Mouse (Mus musculus) kidney, postnatal 14 days (tissue): ENCODE data around the gene Glt8d1.

Experiments used
- DNase-seq: peaks from one replicate; pipeline ENCODE4 v3.0.0; 2022; ENCODE audit warnings: mixed read lengths

Gene Glt8d1

DNA sequence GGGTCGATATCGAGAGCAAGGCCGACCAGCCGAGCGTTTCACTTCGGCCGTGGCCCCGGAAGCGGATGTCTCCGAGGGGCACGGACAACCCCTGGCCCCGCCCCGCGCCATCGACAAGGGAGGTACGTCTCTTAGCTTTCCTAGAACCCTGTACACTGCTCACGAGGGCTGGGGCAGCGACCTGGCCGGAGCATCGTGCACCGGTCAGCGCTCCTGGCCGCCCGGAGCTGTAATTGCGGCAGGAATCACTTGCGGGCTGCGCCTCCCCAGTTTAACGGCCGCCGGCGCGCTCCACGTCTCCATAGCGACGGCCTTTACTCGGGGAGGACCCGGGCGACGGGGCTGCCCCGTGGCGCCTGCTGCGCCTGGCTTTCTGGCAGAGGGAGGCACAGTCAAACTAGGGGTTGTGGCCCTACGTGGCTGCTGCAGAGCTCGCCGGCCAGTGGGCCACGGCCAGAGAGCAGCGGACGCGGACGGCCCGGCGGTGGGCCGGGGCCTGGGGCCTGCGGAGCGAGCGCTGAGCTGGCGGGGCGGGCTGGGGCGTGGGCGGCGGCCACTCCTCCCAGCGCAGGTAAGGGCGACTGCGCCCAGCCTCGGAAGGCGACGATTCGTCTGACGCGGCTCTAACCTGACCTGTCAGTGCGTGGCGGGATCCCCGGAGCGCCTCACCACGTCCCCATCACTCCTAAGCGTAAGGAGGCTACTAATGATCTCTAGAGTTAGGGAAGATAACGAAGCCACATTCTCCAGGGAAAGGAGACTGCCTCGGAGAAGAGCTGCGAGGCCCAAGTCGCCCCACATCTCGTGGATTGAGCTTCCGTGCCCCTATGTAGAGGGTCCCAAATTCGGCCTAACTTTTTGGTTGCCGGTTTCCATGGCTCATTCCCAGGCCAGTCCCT, at the start of gene Glt8d1, which contains the start of gene Spcs1:
Gene Glt8d1, plus strand, starts transcription at position 94 of the 899 bp plus-strand sequence.
Gene Spcs1, minus strand, starts transcription at position 366 of the 899 bp plus-strand sequence.
- DNase-seq: peak; percentile 91

DNA sequence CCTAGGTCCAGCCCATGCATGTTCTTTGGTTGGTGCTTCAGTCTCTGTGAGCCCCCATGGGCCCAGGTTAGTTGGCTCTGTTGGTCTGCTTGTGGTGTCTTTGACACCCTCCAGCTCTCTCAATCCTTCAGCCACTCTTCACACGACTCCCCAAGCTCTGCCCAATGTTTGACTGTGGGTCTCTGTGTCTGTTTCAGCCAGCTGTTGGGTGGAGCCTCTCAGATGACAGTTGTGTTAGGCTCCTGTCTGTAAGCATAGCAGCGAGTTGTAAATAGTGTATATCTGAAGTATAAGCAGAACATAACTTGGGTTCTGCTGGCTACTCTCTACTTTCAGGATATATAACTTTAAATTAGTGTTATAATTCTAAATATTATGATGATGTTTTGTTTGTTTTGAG, 42.7 kb upstream of the Glt8d1 start:
- DNase-seq: no peak

DNA sequence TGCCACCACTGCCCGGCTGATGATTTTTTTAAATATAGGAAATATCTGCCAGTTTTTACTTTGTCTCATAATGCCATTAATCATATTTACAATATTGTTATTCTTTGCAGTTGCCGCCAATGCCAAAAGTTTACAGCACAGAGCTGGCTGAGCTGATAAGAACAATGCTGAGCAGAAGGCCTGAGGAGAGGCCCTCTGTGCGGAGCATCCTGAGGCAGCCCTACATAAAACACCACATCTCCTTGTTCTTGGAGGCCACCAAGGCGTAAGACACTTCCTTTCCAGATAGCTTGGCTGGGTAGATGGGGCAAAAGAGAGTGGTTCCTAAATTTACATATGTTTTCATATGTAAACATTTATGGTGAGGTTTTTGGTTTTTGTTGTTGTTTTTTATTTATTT, 42.2 kb upstream of the Glt8d1 start:
- DNase-seq: no peak

DNA sequence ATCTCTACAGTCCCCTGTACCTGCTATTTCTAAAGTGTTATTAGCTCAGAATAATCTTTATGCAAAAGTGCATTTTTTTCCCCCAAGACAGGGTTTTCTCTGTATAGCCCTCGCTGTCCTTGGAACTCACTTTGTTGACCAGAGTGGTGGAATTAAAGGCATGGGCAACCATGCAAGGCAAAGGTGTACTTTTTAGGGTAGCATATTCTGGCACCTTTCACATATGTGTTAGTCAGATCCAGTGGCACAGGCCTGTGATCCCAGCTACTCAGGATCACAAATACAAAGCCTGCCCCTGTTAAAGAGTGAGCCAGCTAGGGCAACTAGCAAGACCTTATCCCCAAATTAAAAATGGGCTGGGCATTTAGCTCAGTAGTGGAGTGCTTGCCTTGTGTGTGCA, 40.8 kb upstream of the Glt8d1 start:
- peak; percentile 46 for DNase-seq

DNA sequence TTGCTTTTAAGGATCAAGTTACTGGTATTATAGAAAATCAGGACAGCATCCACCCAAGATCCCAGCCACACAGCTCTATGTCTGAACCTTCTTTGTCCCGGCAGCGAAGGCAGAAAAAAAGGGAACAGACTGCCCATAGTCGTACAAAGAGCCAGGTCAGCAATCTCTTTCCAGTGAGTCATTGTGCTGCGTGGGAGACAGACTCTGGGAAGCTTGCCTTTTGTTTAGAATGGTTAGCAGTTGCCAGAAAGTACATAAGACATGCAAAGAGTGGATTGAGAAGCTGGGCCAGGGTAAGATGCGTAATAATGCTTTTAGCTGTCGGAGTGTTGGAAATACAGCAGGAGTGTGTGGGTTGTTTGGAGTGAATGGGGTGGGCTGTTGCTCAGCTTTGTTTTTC, 27.0 kb upstream of the Glt8d1 start:
- DNase-seq: peak; percentile 38

DNA sequence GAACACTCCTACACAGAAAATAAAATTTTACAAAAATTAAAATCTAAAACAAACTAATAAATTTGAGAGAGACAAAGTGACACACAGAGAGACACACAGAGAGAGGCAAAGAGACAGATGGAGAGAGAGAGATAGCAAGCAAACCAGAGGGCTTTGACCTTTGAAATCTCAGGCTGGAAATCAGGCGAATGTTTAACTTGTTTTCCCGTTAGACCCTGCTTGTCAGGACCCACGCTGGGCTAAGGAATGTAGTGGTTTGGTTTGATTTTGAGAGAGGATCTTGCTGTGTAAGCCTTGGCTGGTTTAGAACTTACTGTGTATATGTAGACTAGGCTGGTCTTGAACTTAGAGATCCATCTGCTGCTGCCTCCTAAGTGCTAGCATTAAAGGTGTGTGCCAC, 25.0 kb upstream of the Glt8d1 start:
- peak; percentile 61 for DNase-seq

DNA sequence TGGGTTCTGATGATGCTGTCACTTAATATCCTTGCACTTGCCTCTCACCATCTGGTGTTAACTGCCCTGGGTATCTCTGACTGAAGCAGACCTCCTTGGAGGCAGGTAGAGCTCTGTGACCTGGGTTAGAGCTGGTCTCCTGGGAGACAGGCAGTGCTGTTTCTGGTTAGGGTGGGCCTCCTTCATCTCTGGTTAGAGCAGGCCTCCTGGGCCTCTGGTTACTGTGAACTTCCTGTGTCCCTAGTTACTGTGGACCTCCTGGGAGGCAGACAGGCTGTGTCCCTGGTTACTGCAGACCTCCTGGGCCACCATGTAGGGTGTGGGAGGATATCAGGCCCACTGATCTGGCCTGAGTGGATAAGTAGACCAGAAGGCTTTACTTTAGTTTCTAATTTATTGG, 4.8 kb upstream of the Glt8d1 start:
- no peak for DNase-seq

DNA sequence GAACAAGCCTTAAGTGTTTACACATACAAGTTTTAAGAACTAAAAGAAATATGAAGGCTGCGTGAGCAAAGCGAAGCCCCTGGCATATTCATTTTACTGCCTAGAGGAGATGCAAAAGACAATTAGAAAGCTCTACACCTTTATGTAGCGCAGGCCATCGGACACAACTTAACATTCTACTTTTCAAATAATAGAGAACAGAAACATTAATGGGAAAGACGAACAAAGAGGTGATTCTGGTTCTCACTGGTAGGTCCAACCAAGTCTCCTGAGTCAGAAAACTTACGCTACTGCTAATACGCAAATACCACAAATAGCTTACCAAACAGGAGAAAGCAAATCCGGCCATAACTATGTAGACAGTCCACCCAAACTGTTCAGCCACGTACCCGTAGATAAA, 844 bp upstream of the Glt8d1 start:
- no peak for DNase-seq

DNA sequence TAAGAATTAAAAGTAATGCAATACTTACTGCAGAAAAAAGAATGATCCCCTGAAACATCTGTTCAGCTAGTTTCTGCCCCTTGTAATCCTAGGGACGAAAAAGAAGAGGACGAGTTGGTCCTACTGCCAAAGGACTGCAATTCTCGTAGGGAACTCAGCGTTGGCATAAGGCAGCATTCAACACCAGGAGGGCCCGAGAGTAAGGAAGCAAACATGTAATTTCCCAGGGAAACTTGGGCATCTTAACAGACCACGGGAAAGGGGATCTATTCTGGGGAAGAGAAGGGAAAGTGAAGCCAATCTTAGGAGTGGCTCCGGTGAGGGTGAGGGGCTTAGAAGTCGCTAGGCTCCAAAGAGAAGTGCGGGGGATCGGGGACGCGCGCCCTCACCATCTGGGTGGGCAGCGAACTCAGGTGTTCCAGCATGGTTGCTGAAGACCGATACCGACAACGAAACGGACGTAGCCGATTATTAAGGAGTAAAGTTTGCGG, 339 bp upstream of the Glt8d1 start:
- no peak for DNase-seq

DNA sequence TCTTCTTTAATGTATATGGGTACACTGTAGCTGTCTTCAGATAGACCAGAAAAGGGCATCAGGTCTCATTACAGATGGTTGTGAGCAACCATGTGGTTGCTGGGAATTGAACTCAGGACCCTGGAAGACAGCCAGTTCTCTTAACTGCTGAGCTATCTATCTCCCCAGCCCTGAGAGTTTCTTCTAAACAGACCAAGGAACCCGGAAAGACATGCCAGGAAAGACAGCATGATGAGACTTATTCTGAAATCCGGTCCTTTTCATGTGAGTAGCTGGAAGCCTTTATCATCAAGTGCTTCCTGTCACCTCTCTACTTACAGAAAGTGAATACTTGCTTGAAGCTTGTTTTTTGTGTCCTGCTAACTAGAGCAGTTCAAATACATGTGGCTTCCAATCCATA, 3.3 kb downstream of the Glt8d1 start:
- DNase-seq: no peak

DNA sequence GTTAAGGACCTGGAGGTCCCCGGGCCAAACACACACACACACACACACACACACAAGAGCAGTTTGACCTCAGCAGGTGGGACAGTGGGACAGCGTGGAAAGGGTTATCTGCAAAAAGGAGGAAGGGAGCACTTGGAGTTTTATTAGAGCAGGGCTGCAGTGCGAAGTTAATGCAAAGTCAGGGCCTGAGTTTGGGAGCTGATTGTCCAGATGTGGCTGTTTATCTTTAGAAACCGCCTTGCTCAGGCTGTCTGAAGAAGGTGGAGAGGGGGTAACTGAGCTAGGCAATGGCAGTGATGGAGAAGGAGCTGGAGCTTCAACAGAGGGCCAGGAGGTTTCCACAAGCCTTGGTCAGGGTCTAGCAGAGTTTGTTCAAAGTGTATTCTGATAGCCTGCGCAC, 5.6 kb downstream of the Glt8d1 start:
- DNase-seq: no peak

DNA sequence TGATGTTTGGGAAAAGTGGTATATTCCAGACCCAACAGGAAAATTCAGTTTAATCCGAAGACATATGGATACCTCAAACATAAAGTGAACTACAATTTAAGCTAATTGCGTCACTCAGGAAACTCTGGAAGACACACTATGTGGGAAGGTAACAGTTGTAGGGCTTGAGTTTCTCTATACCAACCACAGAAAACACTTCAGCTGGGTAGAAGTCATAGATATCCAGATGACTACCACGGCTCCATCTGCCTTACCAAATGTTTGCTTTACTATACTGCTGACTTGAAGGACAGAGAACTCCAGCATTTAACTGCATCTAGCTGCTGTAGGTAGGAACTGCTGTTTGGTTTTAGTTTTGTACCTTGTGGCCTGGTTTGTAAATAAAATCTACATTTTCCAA, 10.4 kb downstream of the Glt8d1 start:
- no peak for DNase-seq

DNA sequence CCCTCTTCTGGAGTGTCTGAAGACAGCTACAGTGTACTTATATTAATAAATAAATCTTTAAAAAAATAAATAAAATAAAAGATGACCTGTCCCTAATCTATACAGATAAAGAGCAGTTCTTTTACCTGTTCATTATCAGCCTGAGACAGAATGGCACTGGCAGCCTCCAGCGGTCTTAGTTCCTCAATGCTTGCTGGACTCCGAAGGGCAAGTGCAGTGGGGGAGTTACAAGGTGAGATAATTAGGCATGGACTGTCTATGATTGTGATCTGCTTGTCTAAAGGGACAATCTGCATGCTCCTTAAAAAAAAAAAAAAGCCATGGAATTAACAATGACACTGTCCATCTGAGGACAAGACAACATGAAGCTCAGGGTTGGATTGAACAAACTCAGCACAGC, 12.7 kb downstream of the Glt8d1 start:
- no peak for DNase-seq

DNA sequence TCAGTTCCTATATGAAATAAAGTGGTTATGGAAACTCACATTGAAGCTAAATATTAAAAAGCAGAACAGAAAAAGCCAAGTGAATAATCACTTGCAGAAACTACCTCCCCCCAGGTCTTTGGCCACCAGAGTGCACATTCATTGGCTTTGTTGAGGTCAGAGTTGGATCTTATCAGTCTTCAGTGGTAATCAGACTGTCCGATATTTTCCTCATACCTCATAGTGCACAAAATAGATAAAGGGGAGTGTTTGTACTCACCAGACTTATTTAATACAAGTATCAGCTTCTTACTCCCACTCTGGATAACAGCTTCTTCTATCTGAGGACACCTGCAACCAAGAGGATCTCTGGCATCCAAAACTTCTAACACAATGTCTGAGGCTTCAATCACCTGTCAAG, 14.9 kb downstream of the Glt8d1 start:
- no peak for DNase-seq

DNA sequence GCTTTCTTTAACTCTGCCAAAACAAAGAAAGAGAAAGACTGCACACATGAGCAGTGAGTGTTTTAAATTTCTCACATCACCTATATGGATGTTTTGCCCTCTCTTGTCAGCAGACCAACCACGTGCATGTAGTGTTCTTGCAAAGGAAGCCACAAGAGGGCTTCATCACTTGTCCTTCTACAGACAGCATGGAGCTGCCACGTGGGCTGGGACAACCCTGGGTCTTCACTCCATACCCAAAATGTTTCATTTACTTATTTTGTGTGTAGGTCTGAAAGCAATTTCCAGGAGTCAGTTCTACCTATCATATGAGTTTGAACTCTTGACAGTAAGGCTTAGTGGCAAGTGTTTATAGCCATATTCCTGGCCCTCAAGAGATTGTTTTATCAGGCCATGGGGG, 16.7 kb downstream of the Glt8d1 start:
- DNase-seq: no peak

DNA sequence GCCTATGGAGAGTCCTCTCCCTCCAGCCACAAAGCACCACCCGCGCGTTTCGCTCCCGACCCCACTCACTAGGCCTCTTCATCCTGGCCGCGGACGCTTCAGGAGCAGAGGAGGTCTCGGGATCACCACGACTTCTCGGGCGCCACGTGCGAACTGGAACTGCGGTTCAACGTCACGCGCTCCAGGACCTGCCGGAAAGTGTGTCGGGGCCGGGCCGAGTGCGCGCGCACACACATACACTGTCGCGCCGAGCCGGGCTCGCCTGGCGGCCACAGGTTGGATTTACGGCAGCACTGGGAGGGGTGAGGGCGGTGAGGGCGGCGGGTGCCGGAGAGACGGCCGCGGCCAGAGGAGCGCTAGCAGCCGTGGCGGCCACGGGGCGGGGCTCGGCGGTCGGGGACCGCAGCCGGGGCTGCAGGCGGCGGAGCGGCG, 17.7 kb downstream of the Glt8d1 start, which contains the start of the genes Pbrm1 and Gnl3:
Gene Pbrm1, plus strand, starts transcription at position 279 of the 432 bp plus-strand sequence.
Gene Gnl3, minus strand, starts transcription at position 293 of the 432 bp plus-strand sequence.
- DNase-seq: peak; percentile 99

DNA sequence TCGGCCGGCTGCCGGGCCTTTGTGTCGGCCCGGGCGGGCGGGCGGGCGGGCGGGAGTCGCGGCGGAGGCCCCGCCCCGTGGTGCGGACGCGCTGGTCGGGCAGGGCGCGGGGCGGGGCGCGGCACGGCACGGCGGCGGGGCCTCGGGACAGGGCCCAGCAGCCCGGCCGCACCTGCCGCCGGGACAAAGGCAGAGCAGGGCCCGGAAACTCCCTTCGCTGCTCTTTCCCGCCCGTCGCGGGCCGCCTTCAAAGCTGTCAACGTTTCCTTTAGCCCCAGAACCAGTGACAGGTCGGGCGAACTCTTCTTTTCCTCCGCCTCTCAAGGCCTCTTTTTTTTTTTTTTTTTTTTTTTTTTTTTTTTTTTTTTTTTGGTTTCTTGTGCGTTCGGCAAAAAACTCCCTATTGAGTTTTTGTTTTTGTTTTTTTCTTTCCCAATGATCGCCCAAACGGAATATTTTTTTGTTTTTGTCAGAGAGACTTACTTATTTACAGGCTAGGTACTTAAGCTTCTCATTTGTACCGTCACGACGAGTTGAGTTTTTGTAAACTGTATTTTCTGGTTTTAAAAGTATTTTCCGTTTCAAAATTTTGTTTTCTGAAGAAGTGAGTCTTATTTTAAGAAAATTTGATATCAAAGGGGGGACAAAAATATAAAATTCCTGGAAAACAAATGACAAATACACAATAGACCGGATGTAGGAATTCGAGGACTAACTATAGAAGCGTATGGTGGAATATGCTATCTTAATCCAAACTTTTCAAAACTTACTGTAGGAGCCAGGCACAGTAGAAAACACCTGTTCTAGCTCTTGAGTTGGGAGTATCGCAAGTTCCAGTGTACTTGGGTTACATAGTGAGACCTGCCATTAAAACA, 18.4 kb downstream of the Glt8d1 start:
- peak; percentile 90 for DNase-seq

DNA sequence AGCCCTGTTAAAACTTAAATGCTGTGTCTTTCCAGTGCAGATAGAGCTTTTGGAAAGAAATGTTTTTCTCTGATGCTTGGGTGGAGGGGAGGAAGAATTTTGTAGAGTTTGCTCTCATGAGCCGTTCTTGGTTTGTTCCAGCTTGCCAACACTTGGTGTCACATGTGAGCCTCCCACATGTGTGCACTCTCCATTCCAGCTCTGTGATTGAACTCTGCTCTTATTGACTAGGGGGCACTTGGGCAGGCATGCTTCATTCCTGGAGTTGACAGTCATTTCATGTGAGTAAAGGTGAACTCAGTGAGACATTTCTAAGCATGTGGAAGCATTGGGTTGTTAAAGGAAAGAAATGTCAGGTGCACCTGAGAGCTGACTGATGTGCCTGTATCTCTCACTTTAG, 21.4 kb downstream of the Glt8d1 start:
- DNase-seq: peak; percentile 21

DNA sequence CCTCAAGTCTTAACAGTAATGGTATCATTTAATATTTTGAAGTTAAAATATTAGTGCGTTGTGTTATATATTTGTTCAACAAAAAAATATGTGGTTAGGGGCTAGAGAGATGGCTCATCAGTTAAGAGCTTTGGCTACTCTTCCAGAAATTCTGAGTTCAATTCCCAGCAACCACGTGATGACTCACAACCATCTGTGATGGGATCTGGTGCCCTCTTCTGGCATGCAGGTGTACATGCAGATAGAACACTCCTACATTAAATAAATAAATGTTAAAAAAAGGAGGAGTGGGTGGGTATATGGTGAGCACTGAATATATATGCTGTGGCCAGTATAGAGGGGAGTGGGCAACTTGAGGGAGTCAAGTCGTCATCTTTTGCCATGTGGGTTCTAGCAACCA, 24.6 kb downstream of the Glt8d1 start:
- DNase-seq: no peak

DNA sequence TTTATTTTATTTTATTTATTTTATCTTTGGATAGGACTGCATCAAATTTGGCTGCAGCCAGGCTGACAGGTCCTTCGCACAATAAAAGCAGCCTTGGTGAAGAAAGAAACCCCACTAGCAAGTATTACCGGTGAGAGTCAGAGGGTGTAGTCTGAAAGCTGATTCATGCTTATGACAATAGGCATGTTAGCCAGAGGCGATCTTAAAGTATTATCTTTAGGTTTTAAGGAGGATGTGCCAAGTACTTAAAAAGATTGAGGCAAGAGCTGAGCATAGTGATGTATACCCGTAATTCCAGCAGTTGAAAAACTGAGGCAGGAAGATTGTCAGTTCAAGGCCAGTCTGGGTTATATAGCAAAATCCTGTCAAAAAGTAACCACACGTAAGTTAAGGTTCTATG, 44.1 kb downstream of the Glt8d1 start:
- no peak for DNase-seq

DNA sequence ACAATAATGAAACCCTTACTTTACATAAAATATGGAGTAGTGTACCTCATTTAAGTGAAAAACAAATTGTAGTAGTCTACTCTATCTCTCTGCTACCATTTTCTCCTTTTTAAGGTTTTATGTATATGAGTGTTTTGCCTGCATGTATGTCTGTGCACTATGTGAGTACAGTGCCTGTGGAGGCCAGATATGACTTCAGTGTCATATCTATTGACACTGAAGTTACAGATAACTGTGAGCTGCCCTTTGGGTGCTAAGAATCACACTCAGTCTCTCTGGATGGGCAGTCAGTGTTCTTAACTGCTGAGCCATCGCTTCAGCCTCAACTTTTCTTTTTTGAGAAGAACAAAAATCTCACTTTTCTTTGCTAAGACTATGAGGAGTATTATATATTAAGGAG, 44.6 kb downstream of the Glt8d1 start:
- DNase-seq: no peak
